Mouse (Mus musculus): ENCODE data around the gene Vps35l. TPM values are rescaled to one million over a fixed set of nuclear protein-coding genes. Genes with fewer than 3 reads are reported as not detected.
A peak's percentile ranks its signal among the peaks of the same experiment; 100 is the strongest.

The Vps35l gene
- polyA plus RNA-seq, 1 experiment from 2014 or later, result 46.3 TPM

DNA sequence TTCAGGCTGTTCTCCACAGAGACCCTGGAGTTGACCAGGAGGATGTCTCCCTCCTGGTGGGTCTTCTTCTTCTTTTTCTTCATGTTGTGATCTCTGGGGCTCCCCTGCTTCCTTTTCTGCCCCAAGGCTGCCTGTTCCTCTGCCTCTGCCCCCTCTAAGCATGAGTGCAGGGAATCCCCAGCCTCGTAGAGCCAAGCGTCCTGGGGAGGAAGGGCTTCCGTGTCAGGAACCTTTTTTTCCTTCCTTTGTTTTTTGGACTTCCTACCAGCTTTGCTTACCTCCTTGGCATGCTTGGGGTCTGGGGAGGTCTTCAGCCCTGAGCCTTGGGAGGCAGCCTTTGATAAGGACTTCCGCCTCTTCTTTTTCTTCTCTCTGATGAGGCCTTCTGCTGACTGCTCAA, 112.6 kb downstream of the Vps35l start:
- Histone ChIP-seq H3K27ac (replicated peaks) (no peak overlapping the region), H3K9me3 (no peaks in the 10 kb centered on the region), H3K4me2 (no peak overlapping the region), H3K4me1 (peaks cover 71% of the 10 kb centered on the region), H3K27me3 (replicated peaks) (no peaks in the 10 kb centered on the region), H3K9ac (no peak overlapping the region), H3K36me3 (peaks cover 60% of the 10 kb centered on the region), H3K4me3 (no peak overlapping the region)
- 72% methylated on average over 4 of the region's 4 CpGs for WGBS
- ATAC-seq (ENCODE audit: extremely low read depth, insufficient number of reproducible peaks, low FRiP score, low TSS enrichment), result no peak

DNA sequence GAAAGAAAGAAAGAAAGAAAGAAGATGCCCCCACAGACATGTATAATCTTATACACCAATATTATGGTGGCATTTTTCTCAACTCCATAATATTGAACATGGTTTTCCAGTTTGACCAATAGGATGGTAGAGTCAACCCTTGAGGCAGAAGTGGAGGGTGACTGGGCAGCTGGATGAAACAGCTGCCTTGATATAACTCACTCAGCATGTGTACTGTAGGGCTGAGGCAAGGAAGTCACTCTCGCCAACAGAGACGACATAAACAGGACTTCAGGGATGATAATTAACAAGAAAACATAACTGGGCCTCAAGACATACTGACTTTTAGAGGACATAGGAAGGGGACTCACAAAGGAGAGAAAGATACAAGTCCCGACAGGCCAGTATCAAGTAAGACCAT, 114.6 kb downstream of the Vps35l start:
- Histone ChIP-seq H3K27ac (replicated peaks) (no peak overlapping the region), H3K27me3 (replicated peaks) (no peaks in the 10 kb centered on the region), H3K4me2 (peak overlapping the region; percentile 93), H3K9me3 (no peaks in the 10 kb centered on the region), H3K9ac (peak overlapping the region; percentile 90), H3K4me1 (peaks cover 53% of the 10 kb centered on the region), H3K4me3 (peak overlapping the region; percentile 92), H3K36me3 (peaks cover 41% of the 10 kb centered on the region)
- ATAC-seq (ENCODE audit: extremely low read depth, insufficient number of reproducible peaks, low FRiP score, low TSS enrichment), result no peak
- 25% methylated on average over 3 of the region's 3 CpGs for WGBS

DNA sequence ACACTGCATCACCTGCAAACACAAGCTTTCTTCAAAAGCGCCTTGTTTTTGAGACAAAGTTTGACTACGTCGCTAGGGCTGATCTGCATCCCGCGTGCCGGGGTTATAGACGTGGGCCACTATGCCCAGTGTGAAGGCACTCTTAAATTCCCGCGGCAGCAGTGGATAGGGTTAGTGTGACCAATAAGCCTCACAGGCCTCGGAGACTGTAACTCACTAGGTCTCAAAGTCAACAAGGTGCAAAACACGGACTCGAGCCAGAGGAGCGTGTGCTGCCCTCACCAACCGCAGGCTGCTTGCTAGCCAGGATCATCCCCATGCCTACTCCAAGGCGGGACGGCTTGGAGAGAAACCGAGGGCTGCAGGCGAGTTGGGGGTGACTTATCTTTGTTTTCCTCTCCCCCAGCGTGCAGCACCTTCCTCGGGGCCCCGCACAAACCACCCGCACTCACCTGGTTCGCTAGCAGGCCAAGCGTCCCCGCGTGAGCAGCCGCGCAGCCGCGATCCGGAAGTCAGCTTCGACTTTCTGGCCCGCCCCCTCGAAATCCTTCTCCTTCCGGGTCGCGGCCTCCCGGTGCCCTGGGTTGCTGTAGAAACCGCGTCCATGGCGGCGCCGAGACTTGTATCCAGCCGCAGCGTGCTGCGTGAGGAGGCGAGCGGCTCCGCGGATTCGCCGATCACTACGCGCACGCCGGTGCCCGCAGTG, 115.3 kb downstream of the Vps35l start, which contains the start of gene Iqck:
Iqck (plus strand) TSS at position 582 of the 706 bp plus-strand sequence.
- Histone ChIP-seq H3K4me1 (peaks cover 46% of the 10 kb centered on the region), H3K27ac (replicated peaks) (peak within 1 kb of the TSS; percentile 59), H3K4me3 (peak within 1 kb of the TSS; percentile 92), H3K4me2 (peak within 1 kb of the TSS; percentile 93), H3K9ac (peak within 1 kb of the TSS; percentile 90), H3K36me3 (peaks cover 33% of the 10 kb centered on the region), H3K9me3 (no peaks in the 10 kb centered on the region), H3K27me3 (replicated peaks) (no peaks in the 10 kb centered on the region)
- 0% methylated on average over 57 of the region's 57 CpGs for WGBS
- ATAC-seq (ENCODE audit: extremely low read depth, insufficient number of reproducible peaks, low FRiP score, low TSS enrichment), result peak; percentile 75

DNA sequence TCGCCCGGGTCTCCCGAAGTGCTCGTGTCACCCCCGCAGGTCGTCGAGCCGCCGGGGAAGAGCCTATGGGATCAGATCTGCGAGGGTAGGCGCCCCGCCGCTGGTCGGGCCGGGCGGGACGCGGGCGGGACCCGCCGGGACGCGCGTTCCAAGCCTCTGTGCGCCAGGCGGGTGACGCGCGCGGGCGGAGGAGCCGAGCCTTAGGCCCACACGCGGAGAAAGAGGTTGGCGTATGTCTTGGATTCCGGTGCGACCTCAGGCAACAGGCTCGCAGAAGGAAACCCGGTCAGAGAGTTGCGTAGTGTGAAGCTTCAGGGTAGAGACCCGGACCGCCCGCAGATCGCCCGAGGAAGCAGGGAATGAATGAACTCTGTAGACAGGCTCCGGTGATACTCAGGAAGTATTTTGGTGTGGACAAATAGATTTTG, 115.9 kb downstream of the Vps35l start, which contains the start of gene Knop1:
Knop1 (minus strand) TSS at position 378 of the 428 bp plus-strand sequence.
- Histone ChIP-seq H3K27me3 (replicated peaks) (no peaks in the 10 kb centered on the region), H3K4me1 (peaks cover 41% of the 10 kb centered on the region), H3K9ac (peak within 1 kb of the TSS; percentile 90), H3K27ac (replicated peaks) (peak within 1 kb of the TSS; percentile 59), H3K9me3 (no peaks in the 10 kb centered on the region), H3K4me3 (peak within 1 kb of the TSS; percentile 92), H3K4me2 (peak within 1 kb of the TSS; percentile 93), H3K36me3 (peaks cover 28% of the 10 kb centered on the region)
- peak; percentile 51; the same call in 1 of the 2 replicates for ATAC-seq (ENCODE audit: extremely low read depth, insufficient number of reproducible peaks, low FRiP score, low TSS enrichment)
- WGBS, result under 1% methylated on average over 46 of the region's 46 CpGs

DNA sequence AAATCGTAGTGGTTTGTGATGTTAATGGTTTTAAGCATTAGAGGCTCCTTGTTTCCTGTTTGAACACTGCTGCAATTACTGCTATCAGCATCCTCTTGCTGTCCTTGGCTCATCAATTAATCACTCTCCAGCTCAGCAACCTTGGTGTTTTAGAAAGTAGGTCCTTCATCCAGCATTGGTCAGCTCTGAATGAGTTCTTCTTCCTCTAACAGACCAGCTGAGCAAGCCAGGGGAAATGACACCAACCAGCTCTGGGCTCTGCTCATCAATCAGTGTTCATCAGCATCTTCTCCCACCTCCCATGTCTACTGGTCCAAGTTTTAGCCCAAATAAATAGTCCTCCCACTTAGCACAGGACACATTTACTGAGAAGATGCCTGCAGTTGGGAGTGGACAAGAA, 118.6 kb downstream of the Vps35l start:
- H3K4me3 ChIP-seq, result no peak overlapping the region
- H3K9ac ChIP-seq, result no peak overlapping the region
- no peak overlapping the region for H3K27ac ChIP-seq (replicated peaks)
- no peaks in the 10 kb centered on the region for H3K9me3 ChIP-seq
- peaks cover 3% of the 10 kb centered on the region; the same call in 1 of the 2 replicates for H3K36me3 ChIP-seq
- no peaks in the 10 kb centered on the region for H3K27me3 ChIP-seq (replicated peaks)
- 80% methylated on average over 1 of the region's 1 CpGs for whole genome bisulfite sequencing
- peaks cover 21% of the 10 kb centered on the region for H3K4me1 ChIP-seq
- ATAC-seq (ENCODE audit: extremely low read depth, insufficient number of reproducible peaks, low FRiP score, low TSS enrichment), result no peak
- H3K4me2 ChIP-seq, result no peak overlapping the region

DNA sequence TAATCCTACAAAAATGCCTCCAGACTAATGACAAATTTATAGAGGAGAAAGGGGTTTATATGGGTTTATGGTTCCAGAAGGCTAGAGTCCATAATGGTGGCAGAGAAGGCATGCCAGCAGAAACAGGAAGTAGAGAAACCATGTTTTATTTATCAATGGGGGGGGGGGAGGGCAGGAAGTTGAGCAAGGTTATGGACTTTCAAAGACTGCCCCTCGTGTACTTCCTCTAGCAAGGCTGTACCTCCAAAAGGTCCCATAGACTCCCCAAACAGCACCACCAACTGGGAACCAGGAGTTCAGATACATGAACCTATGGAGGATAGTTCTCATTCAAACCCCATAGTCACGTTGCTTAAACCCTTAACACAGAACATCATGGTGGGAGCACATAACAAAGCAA, 125.3 kb downstream of the Vps35l start:
- Histone ChIP-seq H3K4me2 (no peak overlapping the region), H3K36me3 (no peaks in the 10 kb centered on the region), H3K9ac (no peak overlapping the region), H3K4me3 (no peak overlapping the region), H3K27me3 (replicated peaks) (no peaks in the 10 kb centered on the region), H3K27ac (replicated peaks) (no peak overlapping the region), H3K4me1 (no peaks in the 10 kb centered on the region), H3K9me3 (no peaks in the 10 kb centered on the region)
- ATAC-seq (ENCODE audit: extremely low read depth, insufficient number of reproducible peaks, low FRiP score, low TSS enrichment), result no peak
- WGBS, result 60% methylated on average over 2 of the region's 2 CpGs

DNA sequence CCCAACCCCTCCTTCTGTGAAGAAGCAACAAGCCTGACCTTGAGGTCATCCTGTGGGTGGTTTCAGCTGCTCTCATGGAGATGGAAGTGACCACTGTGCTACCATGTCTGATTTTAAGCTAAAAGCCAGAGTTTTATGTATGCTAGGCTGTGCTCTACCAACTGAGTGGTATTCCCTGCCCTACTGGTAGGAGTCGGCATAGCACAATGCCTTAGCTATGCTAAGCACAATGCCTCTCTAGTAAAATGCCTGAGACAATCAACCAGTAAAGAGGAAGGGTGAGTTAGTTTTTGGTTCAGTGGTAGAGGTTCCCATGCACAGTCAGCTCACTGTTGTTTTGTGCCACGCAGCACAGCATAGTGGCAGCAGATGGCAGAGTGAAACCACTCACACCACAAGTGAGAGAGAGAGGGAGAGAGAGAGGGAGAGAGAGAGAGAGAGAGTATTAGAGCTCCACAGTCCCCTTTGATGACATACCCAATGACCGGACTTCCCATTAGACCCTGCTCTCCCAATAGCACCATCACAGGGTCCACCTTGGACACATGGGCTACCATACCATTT, 139.5 kb downstream of the Vps35l start:
- Histone ChIP-seq H3K9me3 (no peaks in the 10 kb centered on the region), H3K4me3 (no peak overlapping the region), H3K27me3 (replicated peaks) (no peaks in the 10 kb centered on the region), H3K36me3 (no peaks in the 10 kb centered on the region), H3K4me2 (no peak overlapping the region), H3K27ac (replicated peaks) (no peak overlapping the region), H3K9ac (no peak overlapping the region), H3K4me1 (peaks cover 16% of the 10 kb centered on the region)
- WGBS, result 85% methylated on average over 3 of the region's 3 CpGs
- ATAC-seq (ENCODE audit: extremely low read depth, insufficient number of reproducible peaks, low FRiP score, low TSS enrichment), result no peak

DNA sequence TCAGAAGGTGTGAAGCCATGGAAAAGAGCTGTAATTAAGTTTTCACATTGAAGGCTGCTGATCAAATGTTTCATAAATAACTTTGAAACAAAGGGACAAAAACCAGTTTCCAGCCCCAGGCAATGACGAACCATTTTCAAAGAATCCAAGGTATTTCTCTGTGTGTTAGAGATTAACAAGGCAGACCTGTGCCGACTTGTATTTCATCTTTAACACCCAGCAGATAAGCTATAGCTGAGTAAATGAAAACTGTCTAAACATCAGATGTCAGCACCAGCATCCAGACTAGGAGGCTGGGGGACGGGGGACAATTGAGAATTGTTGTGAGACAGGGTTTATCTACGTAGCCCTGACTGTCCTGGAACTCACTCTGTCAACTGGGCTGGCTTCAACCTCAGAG, 143.9 kb downstream of the Vps35l start:
- no peak overlapping the region for H3K4me3 ChIP-seq

DNA sequence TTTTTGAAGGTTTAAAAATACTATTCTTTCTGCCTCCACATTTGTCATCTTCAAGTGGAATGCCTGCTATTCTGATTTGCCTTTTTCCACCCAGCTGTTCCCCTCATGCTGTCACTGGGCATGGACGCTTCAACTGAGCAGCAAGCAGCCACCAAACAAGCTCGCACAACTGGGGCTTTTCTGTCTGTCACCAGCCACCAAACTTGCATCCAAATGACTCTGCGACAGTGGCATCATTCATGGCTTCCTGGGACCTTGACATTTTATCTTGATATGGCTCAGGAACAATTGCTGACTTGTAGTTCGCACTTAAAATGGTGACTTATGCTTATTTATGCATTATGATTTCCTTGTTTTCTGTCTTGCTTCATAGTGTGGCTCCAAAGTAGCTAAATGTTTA, 144.9 kb downstream of the Vps35l start:
- Histone ChIP-seq H3K27me3 (replicated peaks) (no peaks in the 10 kb centered on the region), H3K4me1 (peaks cover 19% of the 10 kb centered on the region), H3K36me3 (no peaks in the 10 kb centered on the region), H3K4me2 (no peak overlapping the region), H3K4me3 (no peak overlapping the region), H3K9ac (no peak overlapping the region), H3K27ac (replicated peaks) (no peak overlapping the region), H3K9me3 (no peaks in the 10 kb centered on the region)
- WGBS, result 64% methylated on average over 4 of the region's 4 CpGs
- ATAC-seq (ENCODE audit: extremely low read depth, insufficient number of reproducible peaks, low FRiP score, low TSS enrichment), result no peak

More for the DNA sequence above, 143.9 kb downstream of the Vps35l start:
- ATAC-seq (ENCODE audit: extremely low read depth, insufficient number of reproducible peaks, low FRiP score, low TSS enrichment), result no peak
- Histone ChIP-seq H3K4me2 (no peak overlapping the region), H3K36me3 (no peaks in the 10 kb centered on the region), H3K27ac (replicated peaks) (no peak overlapping the region), H3K27me3 (replicated peaks) (no peaks in the 10 kb centered on the region), H3K9ac (no peak overlapping the region), H3K9me3 (no peaks in the 10 kb centered on the region), H3K4me1 (peaks cover 17% of the 10 kb centered on the region)
- WGBS, result 42% methylated on average over 4 of the region's 4 CpGs

DNA sequence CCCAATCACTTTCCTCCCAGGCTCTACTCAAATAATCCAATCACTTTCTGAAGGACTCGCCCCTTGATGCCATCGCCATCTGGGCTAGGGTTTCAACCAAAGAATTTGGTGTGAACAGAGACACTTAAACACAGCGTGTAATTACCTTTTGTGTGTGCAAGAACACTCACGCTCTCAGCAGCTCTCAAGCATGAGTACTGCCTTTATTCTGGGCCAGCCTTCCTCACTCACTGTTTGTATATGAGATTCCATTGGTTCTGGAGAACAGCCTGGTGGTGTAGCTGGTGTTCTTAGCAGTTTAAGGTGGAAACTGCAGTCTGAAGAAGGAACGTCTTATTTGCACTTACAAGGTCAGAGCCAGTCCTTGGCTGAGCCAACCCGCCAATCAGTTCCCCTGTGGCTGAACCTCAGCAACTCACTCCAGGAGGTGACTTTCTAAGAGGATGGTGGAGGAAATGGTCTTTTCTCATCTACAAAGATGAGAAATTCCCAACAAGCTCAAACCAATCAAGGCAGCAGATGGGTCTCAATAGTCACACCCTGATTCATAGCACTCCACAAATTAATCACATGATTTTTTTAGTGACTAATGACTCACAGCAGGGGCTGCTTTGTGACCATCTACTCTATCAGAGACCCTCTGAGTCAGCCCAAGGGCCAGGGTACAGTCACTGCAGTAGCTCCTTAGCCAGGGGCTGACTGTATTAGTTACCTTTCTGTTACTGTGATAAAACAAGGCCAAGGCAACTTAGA, 147.5 kb downstream of the Vps35l start:
- Histone ChIP-seq H3K9me3 (no peaks in the 10 kb centered on the region), H3K4me2 (no peak overlapping the region), H3K36me3 (no peaks in the 10 kb centered on the region), H3K9ac (no peak overlapping the region), H3K4me3 (no peak overlapping the region), H3K27ac (replicated peaks) (no peak overlapping the region), H3K4me1 (peaks cover 18% of the 10 kb centered on the region), H3K27me3 (replicated peaks) (no peaks in the 10 kb centered on the region)
- 53% methylated on average over 6 of the region's 6 CpGs for WGBS
- no peak for ATAC-seq (ENCODE audit: extremely low read depth, insufficient number of reproducible peaks, low FRiP score, low TSS enrichment)

DNA sequence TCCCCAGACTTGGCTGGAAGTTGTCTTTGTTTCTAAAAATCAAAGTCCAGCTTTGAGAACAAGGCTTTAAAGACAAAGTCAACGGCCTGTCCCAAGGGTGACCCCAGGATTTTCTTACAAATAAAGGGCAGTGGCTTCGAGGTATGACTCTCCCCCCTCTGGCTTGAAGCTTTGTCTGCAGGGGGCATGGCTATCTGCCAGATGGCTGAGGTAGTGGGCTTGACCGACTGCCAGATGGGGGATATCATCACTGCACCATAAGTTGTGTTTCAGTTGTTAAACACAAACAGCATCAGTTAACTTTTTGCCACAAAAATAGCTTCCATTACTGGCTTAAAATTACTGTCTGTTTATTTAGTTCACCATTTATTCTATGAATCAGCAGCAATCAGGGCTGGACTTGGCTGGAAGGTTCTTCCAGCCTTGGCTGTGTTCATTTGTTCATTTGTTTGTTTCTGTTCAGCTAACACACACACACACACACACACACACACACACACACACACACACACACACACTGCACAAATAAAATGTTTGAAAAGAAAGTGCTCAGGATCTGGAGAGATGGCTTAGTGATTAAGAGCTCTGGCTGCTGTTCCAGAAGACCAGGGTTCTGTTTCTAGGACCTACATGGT, 149.1 kb downstream of the Vps35l start:
- Histone ChIP-seq H3K4me1 (peaks cover 3% of the 10 kb centered on the region; the same call in 1 of the 2 replicates), H3K4me2 (no peak overlapping the region), H3K27ac (replicated peaks) (no peak overlapping the region), H3K9ac (no peak overlapping the region), H3K9me3 (no peaks in the 10 kb centered on the region), H3K4me3 (no peak overlapping the region), H3K36me3 (no peaks in the 10 kb centered on the region), H3K27me3 (replicated peaks) (no peaks in the 10 kb centered on the region)
- 22% methylated on average over 3 of the region's 3 CpGs for WGBS
- ATAC-seq (ENCODE audit: extremely low read depth, insufficient number of reproducible peaks, low FRiP score, low TSS enrichment), result no peak

Data from heart, embryonic 13.5 days (tissue).